Mouse (Mus musculus) forebrain, postnatal 0 days (tissue): Measurements from ENCODE around the gene Rab23. TPM values are rescaled to one million over a fixed set of nuclear protein-coding genes. Genes with fewer than 3 reads are reported as not detected.

Source experiments
- ATAC-seq: fragments of 200-750 bp; cut with Nextera tagmentation; 2 replicates; pipeline ENCODE4 v1.8.0; 2017; ENCODE audit warnings: mild to moderate bottlenecking, moderate library complexity
- DNase-seq: peaks from one replicate; pipeline ENCODE4 v3.0.0-alpha.2; 2015
- H3K27ac ChIP-seq: fragments of 300-500 bp; sonication (generic); 2 replicates; pipeline ENCODE4 v1.5.1; 2014; ENCODE audit warnings: low read depth, mild to moderate bottlenecking, antibody characterized with exemption, low read length, moderate library complexity, mixed read lengths
- H3K27me3 ChIP-seq: fragments of 300-500 bp; sonication (generic); 2 replicates; pipeline ENCODE4 v1.6.1; 2014; ENCODE audit warnings: mild to moderate bottlenecking, low read length, mixed read lengths; ENCODE audit not compliant: insufficient read depth
- H3K36me3 ChIP-seq: fragments of 300-500 bp; sonication (generic); 2 replicates; pipeline ENCODE4 v1.6.1; 2014; ENCODE audit warnings: mild to moderate bottlenecking, moderate library complexity; ENCODE audit not compliant: insufficient read depth
- H3K4me1 ChIP-seq: fragments of 300-500 bp; sonication (generic); 2 replicates; pipeline ENCODE4 v1.6.1; 2014; ENCODE audit warnings: antibody characterized with exemption; ENCODE audit not compliant: insufficient read depth
- H3K4me2 ChIP-seq: fragments of 300-500 bp; sonication (generic); 2 replicates; pipeline ENCODE4 v1.6.1; 2014; ENCODE audit warnings: low read depth, mild to moderate bottlenecking, moderate library complexity
- H3K4me3 ChIP-seq: fragments of 300-500 bp; sonication (generic); 2 replicates; pipeline ENCODE4 v1.5.1; 2014; ENCODE audit warnings: low read depth, low read length, mixed read lengths
- H3K9ac ChIP-seq: fragments of 300-500 bp; sonication (generic); 2 replicates; pipeline ENCODE4 v1.6.1; 2014; ENCODE audit warnings: mild to moderate bottlenecking
- H3K9me3 ChIP-seq: fragments of 300-500 bp; sonication (generic); 2 replicates; pipeline ENCODE4 v1.6.1; 2016; ENCODE audit warnings: low read length
- CTCF ChIP-seq: sonication (generic); IDR thresholded peaks from 2 replicates; pipeline ENCODE4 v1.5.1; 2016; ENCODE audit warnings: antibody characterized with exemption, control low read depth, low read depth
- WGBS: fragments of 180-500 bp; shearing (Covaris S2); extraction: QIAGEN DNeasy Blood & Tissue Kit; methylation state at CpG from one replicate; pipeline ENCODE4 v1.1.7; 2014; 5-methylcytosine and 5-hydroxymethylcytosine counted together
- polyA plus RNA-seq: library from polyadenylated mRNA; unstranded; fragments of >200 nt; fragmentation: Nextera tagmentation; extraction: Ambion mirVana; gene quantifications from 2 replicates; pipeline ENCODE4 v1.2.1, GENCODE M21; 2015
- total RNA-seq: library from RNA; depleted of rRNA; stranded (reverse); fragments of >200 nt; gene quantifications from 2 replicates; pipeline ENCODE4 v1.2.3, GENCODE M21; 2014; rRNA removed

Gene Rab23
- total and polyA plus RNA-seq, 2 experiments from 2014 or later = 13.8 to 25.4 TPM

- no peak overlapping the region for H3K4me3 ChIP-seq
- TF ChIP-seq CTCF = no peak
- no peak overlapping the region for H3K27ac ChIP-seq
- H3K27me3 ChIP-seq = no peaks in the 10 kb centered on the region
- no peak overlapping the region for H3K9ac ChIP-seq
- H3K36me3 ChIP-seq = peaks cover 10% of the 10 kb centered on the region; the same call in 1 of the 2 replicates
- no peaks in the 10 kb centered on the region for H3K9me3 ChIP-seq
- H3K4me1 ChIP-seq = no peaks in the 10 kb centered on the region
- DNase-seq (no peak), ATAC-seq (no peak)
- 83% methylated on average over 5 of the region's 5 CpGs for WGBS
- no peak overlapping the region for H3K4me2 ChIP-seq
These were observed 68.4 kb downstream of the Rab23 start for GRCm38 (mm10) chr1:33788072-33788471.

GRCm38 (mm10) chr1:33788493-33788892 is 68.8 kb downstream of the Rab23 start:
- H3K27ac ChIP-seq = no peak overlapping the region
- H3K9me3 ChIP-seq = no peaks in the 10 kb centered on the region
- H3K27me3 ChIP-seq = no peaks in the 10 kb centered on the region
- DNase-seq (no peak), ATAC-seq (no peak)
- no peak overlapping the region for H3K9ac ChIP-seq
- peaks cover 7% of the 10 kb centered on the region; the same call in 1 of the 2 replicates for H3K36me3 ChIP-seq
- H3K4me2 ChIP-seq = no peak overlapping the region
- no peak for TF ChIP-seq CTCF
- H3K4me3 ChIP-seq = no peak overlapping the region
- 50% methylated on average over 3 of the region's 3 CpGs for WGBS
- no peaks in the 10 kb centered on the region for H3K4me1 ChIP-seq

Other genes with a start within 250 kb of the Rab23 start
- 26.9 and 33.4 TPM in 2 replicates for gene Prim2, start 50.1 kb upstream of the Rab23 start, total RNA-seq
- 17.8 and 18.3 TPM in 2 replicates for gene Prim2, start 50.1 kb upstream of the Rab23 start, polyA plus RNA-seq
- gene Bag2, start 37.9 kb downstream of the Rab23 start, total RNA-seq = 26.5 and 33.1 TPM in 2 replicates
- 27.6 and 29.0 TPM in 2 replicates for gene Bag2, start 37.9 kb downstream of the Rab23 start, polyA plus RNA-seq
- gene Zfp451, start 94.7 kb downstream of the Rab23 start, total RNA-seq = 57.2 and 67.2 TPM in 2 replicates
- 20.7 and 29.1 TPM in 2 replicates for gene Zfp451, start 94.7 kb downstream of the Rab23 start, polyA plus RNA-seq
- gene Bend6, start 187.9 kb downstream of the Rab23 start, total RNA-seq = 124 and 153 TPM in 2 replicates
- 96.7 and 111 TPM in 2 replicates for gene Bend6, start 187.9 kb downstream of the Rab23 start, polyA plus RNA-seq
- 127 and 134 TPM in 2 replicates for gene Dst, start 188.3 kb downstream of the Rab23 start, total RNA-seq
- 16.3 and 23.1 TPM in 2 replicates for gene Dst, start 188.3 kb downstream of the Rab23 start, polyA plus RNA-seq